Mouse (Mus musculus) liver, embryonic 14.5 days (tissue): ENCODE measurements at regions not wholly inside any gene's neighbourhood (a gene's known extent, or its start where the extent isn't known, plus 50 kb on each side); places are given as distances from the start of the nearest gene placed in this dataset.
"Not testable (repeated sequence)": the region's sequence is repeated elsewhere in the genome, so short reads cannot be mapped to it uniquely, and the experiment has no call there.

Source experiments
- CTCF ChIP-seq: IDR thresholded peaks from 2 replicates; pipeline ENCODE4 v1.5.1; 2016; ENCODE audit warnings: antibody characterized with exemption, low read depth, control low read depth
- EP300 ChIP-seq: IDR thresholded peaks from 2 replicates; pipeline ENCODE4 v1.6.1; 2016; ENCODE audit warnings: antibody characterized with exemption, low read depth

DNA sequence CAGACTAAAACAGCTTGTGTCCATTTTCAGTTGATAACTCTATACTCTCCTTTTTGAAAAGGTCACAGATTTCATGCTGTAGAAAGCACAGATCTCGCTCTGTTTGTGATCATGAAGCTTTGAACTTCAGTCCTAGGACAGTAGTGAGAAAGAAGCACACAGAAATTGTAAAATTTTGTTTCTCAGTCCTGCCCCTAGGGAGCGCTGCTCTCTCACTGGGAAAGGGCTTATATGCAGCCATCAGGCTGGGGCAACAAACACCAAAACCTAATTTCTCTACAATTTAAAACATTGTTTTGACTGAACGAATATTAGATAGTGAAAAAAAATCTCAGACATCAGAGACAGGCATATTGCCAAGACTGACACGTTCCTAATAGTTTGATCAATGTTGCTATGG, 838.9 kb upstream of the Olfr1507 start:
- TF ChIP-seq EP300, CTCF: not testable (repeated sequence)
